Mouse (Mus musculus) mature B cell (primary cell): ENCODE data around the gene 3110001I22Rik.

Source experiments
- in situ Hi-C: fragments of 300-500 bp; cut with MboI; formaldehyde crosslinking; loops from 2 replicates; pipeline ENCODE4 v1.14.3; 2019

3110001I22Rik gene

GRCm38 (mm10) chr16:13722937-13723336, 51.2 kb downstream of the 3110001I22Rik start:
- in situ Hi-C loops = no loop called here

DNA sequence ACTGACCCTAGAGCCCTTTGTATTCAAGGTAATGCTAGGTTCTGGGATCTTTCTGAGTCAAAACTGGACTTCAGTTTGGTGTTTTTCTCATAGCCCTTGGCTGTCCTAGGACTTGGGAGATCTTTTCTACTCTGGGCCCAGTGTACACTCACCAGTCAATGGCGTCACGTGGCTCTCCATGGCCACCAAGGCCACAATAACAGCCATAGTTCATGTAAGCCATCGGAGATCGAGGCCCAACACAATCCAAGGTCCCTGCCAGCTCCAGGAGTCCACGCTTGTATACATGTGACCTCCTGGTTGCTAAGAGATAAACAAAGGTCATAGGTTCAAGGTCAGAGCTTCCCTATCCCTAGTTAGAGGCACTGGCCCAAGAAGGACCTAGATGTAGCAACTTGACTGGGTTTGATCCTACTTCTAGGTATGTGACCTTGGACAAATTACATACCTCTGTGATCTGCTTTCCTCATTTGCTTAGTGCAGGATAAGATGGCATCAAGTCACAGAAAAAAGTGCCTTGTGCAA, 56.1 kb downstream of the 3110001I22Rik start:
- in situ Hi-C loops = no loop called here
